Mouse (Mus musculus) G1E (cell line): ENCODE data around the gene Prr14l. TPM values are rescaled to one million over a fixed set of nuclear protein-coding genes. Genes with fewer than 3 reads are reported as not detected.
"Not testable (repeated sequence)": the region's sequence is repeated elsewhere in the genome, so short reads cannot be mapped to it uniquely, and the experiment has no call there.

Source experiments
- ATAC-seq: 2 replicates; pipeline ENCODE4 v1.8.0; 2016; ENCODE audit warnings: mild to moderate bottlenecking; ENCODE audit not compliant: insufficient number of reproducible peaks, poor library complexity, low FRiP score, severe bottlenecking; ENCODE audit errors: extremely low read depth
- DNase-seq: peaks from one replicate; pipeline ENCODE4 v3.0.0; 2012; ENCODE audit warnings: low spot score
- H3K27me3 ChIP-seq: 2 replicates; pipeline ENCODE4 v1.6.1; 2012; ENCODE audit warnings: mild to moderate bottlenecking, low read length, inconsistent platforms; ENCODE audit not compliant: insufficient read depth
- H3K36me3 ChIP-seq: replicated peaks from 2 replicates; pipeline ENCODE3; 2012; ENCODE audit warnings: mild to moderate bottlenecking, inconsistent platforms
- H3K4me1 ChIP-seq: 2 replicates; pipeline ENCODE4 v1.6.1; 2012; ENCODE audit warnings: low read depth, low read length, inconsistent platforms, mixed read lengths; ENCODE audit not compliant: insufficient read depth
- H3K4me3 ChIP-seq: 2 replicates; pipeline ENCODE4 v1.5.1; 2012; ENCODE audit warnings: low read depth, mild to moderate bottlenecking, inconsistent platforms, low read length, moderate library complexity, mixed read lengths
- H3K9me3 ChIP-seq: replicated peaks from 2 replicates; pipeline ENCODE4 v1.6.1; 2012; ENCODE audit warnings: inconsistent platforms
- CTCF ChIP-seq: IDR thresholded peaks from 2 replicates; pipeline ENCODE4 v1.5.1; 2012; ENCODE audit warnings: low read depth, low read length, inconsistent platforms, mixed read lengths
- GATA1 ChIP-seq: IDR thresholded peaks from 2 replicates; pipeline ENCODE4 v1.6.1; 2012; ENCODE audit warnings: borderline replicate concordance, low read length, inconsistent platforms, mixed read lengths
- GATA2 ChIP-seq: IDR thresholded peaks from 2 replicates; pipeline ENCODE4 v1.6.1; 2012; ENCODE audit warnings: low read depth, low read length, inconsistent platforms, borderline replicate concordance
- POLR2AphosphoS5 ChIP-seq: IDR thresholded peaks from 2 replicates; pipeline ENCODE4 v1.6.1; 2012; ENCODE audit warnings: low read depth, low read length, inconsistent platforms; ENCODE audit not compliant: insufficient replicate concordance
- TAL1 ChIP-seq: conservative IDR thresholded peaks from 2 replicates; pipeline ENCODE4 v1.6.1; 2012; ENCODE audit warnings: low read depth, low read length, inconsistent platforms, mixed read lengths
- polyA plus RNA-seq: library from polyadenylated mRNA; stranded (reverse); fragments of >175 nt; gene quantifications from 2 replicates; pipeline ENCODE4 v1.2.3, GENCODE M21; 2012
- total RNA-seq, 2 experiments: library from RNA; stranded (forward) in 1 of 2; stranded (reverse) in 1 of 2; fragments of 200-1000 nt in 1 of 2; fragments of >200 nt in 1 of 2; fragmentation: Nextera tagmentation in 1 of 2; gene quantifications; 2 replicates each; pipeline ENCODE4 v1.2.3; 2014 to 2017

Prr14l gene
- total and polyA plus RNA-seq, 3 experiments = 30.7 to 68.9 (median 35.8) TPM

GRCm38 (mm10) chr5:32840029-32840428 lies 14.0 kb downstream of the Prr14l start:
- Histone ChIP-seq H3K27me3 (no peaks in the 10 kb centered on the region), H3K4me3 (no peak overlapping the region), H3K36me3 (peaks cover 89% of the 10 kb centered on the region), H3K4me1 (peaks cover 5% of the 10 kb centered on the region), H3K9me3 (no peaks in the 10 kb centered on the region)
- ATAC-seq (no peak), DNase-seq (no peak)
- TF ChIP-seq CTCF (no peak), GATA1 (no peak), TAL1 (no peak), GATA2 (no peak), POLR2AphosphoS5 (no peak)

DNA sequence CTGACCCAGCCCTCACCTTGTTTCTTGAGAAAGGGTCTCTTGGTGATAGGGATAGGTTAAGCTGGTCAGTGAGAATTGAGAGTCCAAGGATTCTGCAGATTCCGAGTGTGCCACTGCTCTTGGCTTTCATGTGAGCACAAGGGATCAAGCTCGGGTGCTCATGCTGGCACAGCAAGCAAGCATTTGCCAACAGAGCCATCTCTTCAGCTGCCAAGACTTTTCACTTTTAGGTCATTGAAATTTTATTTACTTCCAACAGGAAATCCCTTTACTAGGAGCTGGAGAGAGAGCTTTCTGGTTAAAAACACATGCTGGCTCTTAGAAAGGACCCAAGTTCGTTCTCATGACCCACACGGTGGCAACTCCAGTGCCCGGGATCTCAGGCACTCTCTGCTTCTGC lies 17.1 kb downstream of the Prr14l start:
- TF ChIP-seq GATA2 (no peak), CTCF (no peak), GATA1 (no peak), POLR2AphosphoS5 (no peak), TAL1 (no peak)
- no peak for ATAC-seq
- no peaks in the 10 kb centered on the region for H3K9me3 ChIP-seq
- DNase-seq = no peak
- H3K27me3 ChIP-seq = no peaks in the 10 kb centered on the region
- H3K4me1 ChIP-seq = peaks cover 15% of the 10 kb centered on the region
- no peak overlapping the region for H3K4me3 ChIP-seq
- peaks cover 87% of the 10 kb centered on the region for H3K36me3 ChIP-seq

GRCm38 (mm10) chr5:32834497-32834896 lies 19.6 kb downstream of the Prr14l start:
- Histone ChIP-seq H3K4me1 (peaks cover 15% of the 10 kb centered on the region), H3K27me3 (no peaks in the 10 kb centered on the region), H3K4me3 (no peak overlapping the region), H3K36me3 (peaks cover 93% of the 10 kb centered on the region), H3K9me3 (no peaks in the 10 kb centered on the region)
- DNase-seq (no peak), ATAC-seq (peak; percentile 22; the same call in 1 of the 2 replicates)
- TF ChIP-seq GATA1 = no peak
- peak; percentile 64 for TF ChIP-seq TAL1

DNA sequence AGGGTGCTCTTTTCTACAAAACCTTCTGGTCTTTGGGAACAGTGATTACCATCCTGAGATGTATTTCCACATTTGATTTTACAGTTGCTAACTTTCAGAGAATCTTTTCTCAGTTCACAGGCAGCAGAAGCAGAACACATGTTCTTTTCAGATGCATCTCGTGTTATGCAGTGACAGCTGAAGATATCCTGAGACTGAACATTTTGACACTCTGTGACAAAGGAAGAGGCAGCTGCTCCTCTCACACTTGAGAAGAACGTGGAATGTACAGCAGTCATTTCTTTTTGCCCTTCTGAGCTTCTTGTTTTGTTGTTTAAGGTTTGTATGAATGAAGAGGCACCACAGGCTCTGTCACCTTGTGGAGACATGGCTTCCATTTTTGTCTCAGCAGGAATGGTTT lies 24.0 kb downstream of the Prr14l start:
- TF ChIP-seq GATA1 = no peak
- TF ChIP-seq GATA2 = no peak
- no peak for TF ChIP-seq TAL1
- TF ChIP-seq POLR2AphosphoS5 = no peak
- TF ChIP-seq CTCF = no peak
- Histone ChIP-seq H3K27me3 (no peaks in the 10 kb centered on the region), H3K4me3 (no peak overlapping the region), H3K4me1 (peaks cover 10% of the 10 kb centered on the region), H3K9me3 (no peaks in the 10 kb centered on the region), H3K36me3 (peaks cover 91% of the 10 kb centered on the region)
- DNase-seq = no peak
- ATAC-seq = no peak

DNA sequence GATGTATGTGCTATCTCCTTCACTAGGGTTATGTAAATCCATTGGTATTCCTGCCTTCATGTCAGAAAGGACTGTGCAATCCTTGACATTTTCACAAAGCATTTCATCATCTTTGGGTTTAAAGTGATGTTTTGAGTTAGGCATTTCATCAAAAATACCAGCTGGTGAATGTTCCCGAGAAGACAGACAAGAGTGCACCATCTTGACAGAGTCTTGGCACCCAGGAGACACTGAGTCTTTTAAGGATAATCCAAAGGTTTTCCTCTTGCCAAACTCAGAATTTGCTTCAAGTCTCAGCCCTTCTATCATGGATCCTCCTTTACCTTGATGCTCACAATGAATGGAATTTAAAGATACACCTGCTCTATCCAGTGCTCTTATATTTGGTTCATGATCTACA lies 25.3 kb downstream of the Prr14l start:
- H3K27me3 ChIP-seq, H3K4me3 ChIP-seq, H3K4me1 ChIP-seq, DNase-seq, ATAC-seq, H3K9me3 ChIP-seq: not testable (repeated sequence)
- H3K36me3 ChIP-seq = peaks cover 83% of the 10 kb centered on the region

DNA sequence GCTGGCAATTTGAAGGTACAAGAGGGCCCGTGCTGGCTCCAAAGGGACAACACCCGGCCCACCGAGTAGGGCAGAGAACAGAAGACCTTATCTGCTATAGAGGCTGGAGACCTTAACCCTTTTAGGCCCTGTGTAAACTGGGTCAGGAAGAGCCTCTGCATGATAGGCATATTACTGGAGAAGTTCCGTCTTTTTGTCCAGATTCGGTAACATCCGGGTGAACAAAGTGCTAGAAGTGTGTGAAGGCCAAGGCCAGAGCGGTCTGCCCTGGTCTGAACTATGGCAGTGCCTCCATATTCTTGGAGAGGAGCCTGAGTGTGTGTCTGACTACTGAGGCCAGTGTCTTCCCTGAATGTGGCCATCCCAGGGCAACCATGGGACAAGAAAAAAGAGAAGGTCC lies 27.0 kb downstream of the Prr14l start, which contains the start of gene Gm20671:
Gene Gm20671, minus strand, starts transcription at position 101 of the 400 bp plus-strand sequence.
- Histone ChIP-seq H3K36me3 (peaks cover 82% of the 10 kb centered on the region), H3K27me3 (no peaks in the 10 kb centered on the region), H3K4me3 (no peak within 1 kb of the TSS), H3K9me3 (no peaks in the 10 kb centered on the region), H3K4me1 (no peaks in the 10 kb centered on the region)
- ATAC-seq (no peak), DNase-seq (no peak)
- TF ChIP-seq POLR2AphosphoS5 (no peak), GATA2 (no peak), CTCF (no peak), GATA1 (no peak), TAL1 (no peak)

GRCm38 (mm10) chr5:32820471-32820870 lies 33.6 kb downstream of the Prr14l start:
- no peaks in the 10 kb centered on the region for H3K9me3 ChIP-seq
- no peaks in the 10 kb centered on the region for H3K27me3 ChIP-seq
- no peak for ATAC-seq
- peaks cover 82% of the 10 kb centered on the region for H3K36me3 ChIP-seq
- no peak for DNase-seq
- no peak overlapping the region for H3K4me3 ChIP-seq
- H3K4me1 ChIP-seq = no peaks in the 10 kb centered on the region
- no peak for TF ChIP-seq CTCF
- no peak for TF ChIP-seq TAL1
- no peak for TF ChIP-seq POLR2AphosphoS5
- TF ChIP-seq GATA2 = no peak
- no peak for TF ChIP-seq GATA1
